Mouse (Mus musculus) liver, postnatal 0 days (tissue): ENCODE data around the gene Zfp975.
"Not testable (repeated sequence)": the region's sequence is repeated elsewhere in the genome, so short reads cannot be mapped to it uniquely, and the experiment has no call there.

ENCODE experiments used
- CTCF ChIP-seq: sonication (generic); IDR thresholded peaks from 2 replicates; pipeline ENCODE4 v1.5.1; 2016; ENCODE audit warnings: antibody characterized with exemption, low read depth
- EP300 ChIP-seq: IDR thresholded peaks from 2 replicates; pipeline ENCODE4 v1.6.1; 2016; ENCODE audit warnings: antibody characterized with exemption, low read depth, mild to moderate bottlenecking

- TF ChIP-seq EP300, CTCF: not testable (repeated sequence)
Observed at GRCm38 (mm10) chr7:42642152-42643115, 50.1 kb downstream of the Zfp975 start, which contains the start of gene Zfp976.
